Mouse (Mus musculus): ENCODE data around the gene 4930452B06Rik. TPM values are rescaled to one million over a fixed set of nuclear protein-coding genes. Genes with fewer than 3 reads are reported as not detected.

The 4930452B06Rik gene
- polyA plus RNA-seq, 1 experiment from 2014 or later = 2.5 TPM

DNA sequence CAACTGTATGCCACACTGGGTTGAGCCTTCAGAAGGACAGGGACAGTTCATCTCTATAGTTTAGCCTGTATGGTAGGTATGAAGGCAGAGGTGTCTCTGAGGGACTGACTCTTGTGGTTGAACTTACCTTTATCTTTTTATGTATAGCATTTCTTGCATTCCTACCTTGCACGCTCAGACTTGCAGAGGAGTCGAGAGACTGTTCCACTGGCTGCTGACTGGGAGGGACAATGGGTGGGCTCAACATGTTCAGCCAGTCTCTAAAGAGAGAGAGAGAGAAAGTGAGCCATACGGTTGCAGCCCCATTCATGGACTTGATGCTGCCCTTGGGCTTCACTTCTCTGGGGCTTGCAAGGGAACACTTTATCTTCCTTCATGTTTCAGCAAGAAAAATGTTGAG is 223.3 kb downstream of the 4930452B06Rik start:
- Histone ChIP-seq H3K9me3 (replicated peaks) (no peaks in the 10 kb centered on the region), H3K9ac (no peak overlapping the region), H3K27me3 (replicated peaks) (no peaks in the 10 kb centered on the region), H3K4me1 (no peaks in the 10 kb centered on the region), H3K4me3 (no peak overlapping the region), H3K27ac (no peak overlapping the region), H3K36me3 (no peaks in the 10 kb centered on the region), H3K4me2 (no peak overlapping the region)
- 56% methylated on average over 3 of the region's 3 CpGs for WGBS (ENCODE audit: insufficient replicate concordance)
- ATAC-seq = no peak

DNA sequence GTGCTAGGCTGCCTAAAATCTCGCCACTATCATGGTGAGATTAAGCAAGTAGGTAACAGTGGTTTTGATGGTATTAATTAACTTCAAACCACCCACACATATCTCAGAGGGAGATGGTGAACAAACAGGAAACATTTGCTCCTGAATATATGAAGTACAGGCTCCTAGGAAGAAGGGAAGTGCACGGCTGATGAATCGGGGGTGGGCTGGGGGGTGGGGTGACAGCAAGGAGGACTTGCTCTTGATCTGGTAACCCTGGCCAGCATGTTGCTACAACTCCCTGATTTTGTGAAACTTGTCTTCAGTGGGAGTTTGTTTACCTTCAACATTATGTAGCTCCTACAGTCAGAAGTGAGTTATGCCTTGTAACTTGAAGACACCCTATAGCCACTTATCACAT is 224.4 kb downstream of the 4930452B06Rik start:
- Histone ChIP-seq H3K27ac (no peak overlapping the region), H3K4me2 (no peak overlapping the region), H3K4me3 (no peak overlapping the region), H3K9ac (no peak overlapping the region), H3K4me1 (no peaks in the 10 kb centered on the region), H3K9me3 (replicated peaks) (no peaks in the 10 kb centered on the region), H3K27me3 (replicated peaks) (no peaks in the 10 kb centered on the region), H3K36me3 (no peaks in the 10 kb centered on the region)
- 37% methylated on average over 3 of the region's 3 CpGs for WGBS (ENCODE audit: insufficient replicate concordance)
- ATAC-seq = no peak

- no peak for ATAC-seq
- Histone ChIP-seq H3K4me3 (no peak overlapping the region), H3K4me2 (no peak overlapping the region), H3K27me3 (replicated peaks) (no peaks in the 10 kb centered on the region), H3K36me3 (no peaks in the 10 kb centered on the region), H3K27ac (no peak overlapping the region), H3K4me1 (no peaks in the 10 kb centered on the region), H3K9me3 (replicated peaks) (no peaks in the 10 kb centered on the region), H3K9ac (no peak overlapping the region)
- 59% methylated on average over 6 of the region's 6 CpGs for WGBS (ENCODE audit: insufficient replicate concordance)
These were observed 235.3 kb downstream of the 4930452B06Rik start for GRCm38 (mm10) chr14:8430611-8431230.

- H3K9ac ChIP-seq = no peak overlapping the region
- H3K4me3 ChIP-seq = no peak overlapping the region
- no peak overlapping the region for H3K4me2 ChIP-seq
- H3K27ac ChIP-seq = no peak overlapping the region
- H3K36me3 ChIP-seq = no peaks in the 10 kb centered on the region
- no peaks in the 10 kb centered on the region for H3K4me1 ChIP-seq
- no peak for ATAC-seq
- no peaks in the 10 kb centered on the region for H3K9me3 ChIP-seq (replicated peaks)
- WGBS (ENCODE audit: insufficient replicate concordance) = 69% methylated on average over 2 of the region's 2 CpGs
- no peaks in the 10 kb centered on the region for H3K27me3 ChIP-seq (replicated peaks)
These were observed 236.3 kb downstream of the 4930452B06Rik start for GRCm38 (mm10) chr14:8429767-8430166.

DNA sequence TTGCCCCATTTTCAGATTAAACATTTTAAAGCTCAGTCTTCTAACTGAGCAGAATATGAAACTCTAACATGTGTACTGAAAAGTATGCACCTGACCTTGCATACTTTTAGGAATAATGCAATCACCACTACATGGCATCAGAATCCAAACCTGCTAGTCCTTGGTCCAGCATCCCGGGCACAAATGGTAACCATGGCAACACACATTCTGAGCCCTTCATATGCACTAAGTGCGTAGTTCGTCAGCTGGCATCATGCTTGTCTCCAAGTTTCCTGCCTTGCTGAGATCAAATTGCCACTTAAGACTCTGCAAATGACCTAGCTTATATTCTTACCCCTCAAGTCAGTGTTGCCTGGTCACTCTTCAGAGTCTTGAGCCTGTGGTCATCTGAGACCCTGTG is 243.2 kb downstream of the 4930452B06Rik start:
- 74% methylated on average over 3 of the region's 3 CpGs for WGBS (ENCODE audit: insufficient replicate concordance)
- H3K4me1 ChIP-seq = no peaks in the 10 kb centered on the region

GRCm38 (mm10) chr14:8421199-8421787 is 244.7 kb downstream of the 4930452B06Rik start:
- 38% methylated on average over 10 of the region's 10 CpGs for WGBS (ENCODE audit: insufficient replicate concordance)
- H3K36me3 ChIP-seq = no peaks in the 10 kb centered on the region
- no peaks in the 10 kb centered on the region for H3K9me3 ChIP-seq (replicated peaks)
- H3K27ac ChIP-seq = no peak overlapping the region
- H3K4me3 ChIP-seq = no peak overlapping the region
- no peaks in the 10 kb centered on the region for H3K4me1 ChIP-seq
- ATAC-seq = no peak
- 0 out of 2 replicates have a peak, but pooled peaks cover 3% of the 10 kb centered on the region for H3K27me3 ChIP-seq (replicated peaks)
- H3K4me2 ChIP-seq = no peak overlapping the region
- no peak overlapping the region for H3K9ac ChIP-seq

More for the DNA sequence above, 243.2 kb downstream of the 4930452B06Rik start:
- H3K27ac ChIP-seq = no peak overlapping the region
- no peak overlapping the region for H3K4me3 ChIP-seq
- H3K27me3 ChIP-seq (replicated peaks) = 0 out of 2 replicates have a peak, but pooled peaks cover 3% of the 10 kb centered on the region
- H3K9ac ChIP-seq = no peak overlapping the region
- H3K4me2 ChIP-seq = no peak overlapping the region
- ATAC-seq = no peak
- H3K9me3 ChIP-seq (replicated peaks) = no peaks in the 10 kb centered on the region
- no peaks in the 10 kb centered on the region for H3K36me3 ChIP-seq

DNA sequence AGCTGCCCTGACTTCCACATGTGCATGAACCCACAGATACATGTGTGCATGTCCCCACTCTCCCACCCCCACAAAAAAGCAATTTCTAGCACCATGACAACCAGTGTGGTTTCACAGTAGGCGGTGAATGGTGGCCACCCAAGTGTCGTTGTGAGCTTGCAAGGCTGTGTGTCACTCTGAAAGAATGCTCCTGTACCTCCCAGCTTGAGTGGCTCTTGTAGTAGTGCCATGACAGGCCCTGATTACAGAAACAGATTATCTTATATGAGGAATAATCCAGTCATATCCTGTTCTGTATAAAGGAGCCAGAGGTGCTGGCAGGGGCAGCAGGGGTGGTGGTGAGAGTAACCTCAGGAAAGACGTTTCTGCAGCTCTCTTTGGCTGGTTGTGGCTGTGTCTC is 247.4 kb downstream of the 4930452B06Rik start:
- ATAC-seq = no peak
- Histone ChIP-seq H3K4me3 (no peak overlapping the region), H3K27ac (no peak overlapping the region), H3K27me3 (replicated peaks) (0 out of 2 replicates have a peak, but pooled peaks cover 3% of the 10 kb centered on the region), H3K9ac (no peak overlapping the region), H3K36me3 (no peaks in the 10 kb centered on the region), H3K9me3 (replicated peaks) (no peaks in the 10 kb centered on the region), H3K4me2 (no peak overlapping the region), H3K4me1 (no peaks in the 10 kb centered on the region)
- 41% methylated on average over 3 of the region's 3 CpGs for WGBS (ENCODE audit: insufficient replicate concordance)

DNA sequence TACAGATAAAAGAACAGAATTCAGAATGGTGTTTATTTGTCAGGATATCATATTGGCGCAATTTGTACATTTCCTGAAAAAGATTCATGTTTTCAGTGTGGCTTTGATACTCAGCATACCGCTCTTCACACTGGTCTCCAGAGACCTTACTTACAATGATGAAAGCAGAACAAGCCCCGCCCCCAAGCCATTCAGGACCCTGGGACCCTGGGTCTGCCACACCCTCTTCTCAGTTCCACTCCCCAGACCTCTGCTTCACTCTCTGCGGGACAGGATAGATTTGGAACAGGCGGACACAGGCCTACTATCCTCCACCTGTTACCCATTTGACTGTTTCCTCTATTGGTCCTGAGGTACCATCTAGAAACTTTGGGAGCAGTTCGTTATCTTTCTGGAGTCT is 260.1 kb downstream of the 4930452B06Rik start:
- no peak for ATAC-seq
- no peak overlapping the region for H3K4me2 ChIP-seq
- no peak overlapping the region for H3K4me3 ChIP-seq
- H3K4me1 ChIP-seq = no peaks in the 10 kb centered on the region
- H3K27ac ChIP-seq = no peak overlapping the region
- H3K9me3 ChIP-seq (replicated peaks) = no peaks in the 10 kb centered on the region
- H3K9ac ChIP-seq = no peak overlapping the region
- H3K36me3 ChIP-seq = no peaks in the 10 kb centered on the region
- no peaks in the 10 kb centered on the region for H3K27me3 ChIP-seq (replicated peaks)
- 51% methylated on average over 6 of the region's 6 CpGs for WGBS (ENCODE audit: insufficient replicate concordance)

DNA sequence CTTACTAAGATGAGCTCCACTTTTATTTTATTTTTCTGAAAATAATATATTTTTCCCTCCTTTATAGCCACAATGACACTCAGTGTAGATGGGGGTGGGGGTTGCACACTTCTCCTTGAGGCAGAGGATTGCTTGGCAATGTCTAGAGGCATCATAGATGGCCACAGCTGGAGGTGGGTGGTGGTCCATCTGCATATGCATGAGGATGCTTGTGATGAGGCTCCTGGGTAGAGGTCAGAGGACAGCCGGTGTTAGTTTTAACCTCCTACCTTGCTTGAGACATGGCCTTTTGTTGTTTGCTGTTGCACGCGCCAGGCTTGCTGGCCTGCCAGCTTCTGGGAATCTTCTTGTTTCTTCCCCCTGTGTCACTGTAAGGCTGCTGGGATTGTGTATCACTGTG is 262.7 kb downstream of the 4930452B06Rik start:
- Histone ChIP-seq H3K36me3 (no peaks in the 10 kb centered on the region), H3K27me3 (replicated peaks) (no peaks in the 10 kb centered on the region), H3K9me3 (replicated peaks) (no peaks in the 10 kb centered on the region), H3K4me3 (no peak overlapping the region), H3K9ac (no peak overlapping the region), H3K4me2 (no peak overlapping the region), H3K4me1 (no peaks in the 10 kb centered on the region), H3K27ac (no peak overlapping the region)
- 86% methylated on average over 3 of the region's 3 CpGs for WGBS (ENCODE audit: insufficient replicate concordance)
- no peak for ATAC-seq

DNA sequence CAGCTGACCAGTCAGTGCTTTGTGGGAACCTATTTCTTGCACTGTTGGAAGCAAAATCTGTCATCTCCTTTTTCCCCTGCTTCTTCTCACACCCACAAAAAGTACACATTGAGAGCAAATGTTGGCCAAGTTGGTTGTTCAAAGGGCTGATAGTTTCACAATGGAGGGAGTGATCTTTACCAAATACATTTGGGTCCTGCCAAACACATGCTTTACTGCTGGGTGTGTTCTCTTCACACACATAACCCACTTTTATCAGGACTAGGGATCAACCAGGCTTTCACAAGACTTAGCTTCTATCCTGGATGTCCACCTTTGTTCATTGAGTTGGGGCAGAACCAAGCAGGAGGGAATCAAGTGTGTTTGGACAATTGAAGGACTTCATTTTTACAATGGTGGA is 267.5 kb downstream of the 4930452B06Rik start:
- no peak overlapping the region for H3K4me2 ChIP-seq
- H3K4me3 ChIP-seq = no peak overlapping the region
- H3K27me3 ChIP-seq (replicated peaks) = no peaks in the 10 kb centered on the region
- no peaks in the 10 kb centered on the region for H3K9me3 ChIP-seq (replicated peaks)
- H3K36me3 ChIP-seq = no peaks in the 10 kb centered on the region
- ATAC-seq = no peak
- H3K4me1 ChIP-seq = no peaks in the 10 kb centered on the region
- no peak overlapping the region for H3K27ac ChIP-seq
- no peak overlapping the region for H3K9ac ChIP-seq

GRCm38 (mm10) chr14:8395690-8396287 is 270.3 kb downstream of the 4930452B06Rik start:
- H3K4me1 ChIP-seq = no peaks in the 10 kb centered on the region
- no peaks in the 10 kb centered on the region for H3K9me3 ChIP-seq (replicated peaks)
- WGBS (ENCODE audit: insufficient replicate concordance) = 62% methylated on average over 7 of the region's 7 CpGs
- H3K9ac ChIP-seq = no peak overlapping the region
- ATAC-seq = no peak
- H3K4me3 ChIP-seq = no peak overlapping the region
- no peaks in the 10 kb centered on the region for H3K27me3 ChIP-seq (replicated peaks)
- H3K27ac ChIP-seq = no peak overlapping the region
- H3K4me2 ChIP-seq = no peak overlapping the region
- no peaks in the 10 kb centered on the region for H3K36me3 ChIP-seq

DNA sequence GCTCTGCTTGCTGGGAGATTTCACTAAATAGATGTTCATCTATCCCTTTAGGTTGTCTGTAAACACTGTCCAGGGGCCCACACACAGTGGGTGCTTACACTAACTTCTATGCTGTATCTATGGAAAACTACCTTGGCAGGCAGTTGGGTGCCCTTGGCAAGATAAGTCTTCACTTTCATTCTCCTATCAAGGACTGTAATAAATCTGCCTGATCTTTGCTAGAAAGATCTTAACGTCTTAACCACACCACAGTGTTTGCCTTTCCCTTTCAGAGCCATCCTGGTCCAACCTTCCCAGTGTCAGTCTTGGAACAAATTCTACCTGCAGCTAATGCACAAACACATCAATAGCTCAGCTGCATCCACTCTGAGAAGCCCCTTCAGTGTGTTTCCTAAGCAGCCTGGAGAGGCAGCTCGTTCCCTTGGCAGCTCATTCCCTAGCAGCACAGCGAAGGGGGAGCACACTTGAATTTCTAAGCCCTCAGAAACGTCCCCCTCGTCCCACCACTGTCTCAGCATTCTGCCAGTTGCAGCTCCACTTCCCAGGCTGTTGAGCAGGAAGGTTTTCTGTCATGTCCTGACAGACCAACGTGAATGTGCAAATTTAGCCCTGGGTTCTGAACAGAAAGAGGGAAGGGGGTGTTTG is 273.7 kb downstream of the 4930452B06Rik start:
- Histone ChIP-seq H3K36me3 (no peaks in the 10 kb centered on the region), H3K9me3 (replicated peaks) (no peaks in the 10 kb centered on the region), H3K27ac (no peak overlapping the region), H3K4me2 (no peak overlapping the region), H3K27me3 (replicated peaks) (no peaks in the 10 kb centered on the region), H3K9ac (no peak overlapping the region), H3K4me1 (no peaks in the 10 kb centered on the region), H3K4me3 (no peak overlapping the region)
- WGBS (ENCODE audit: insufficient replicate concordance) = 42% methylated on average over 6 of the region's 6 CpGs
- no peak for ATAC-seq

Measured in liver, embryonic 12.5 days (tissue).